Mouse (Mus musculus) lung, embryonic 16.5 days (tissue): ENCODE data around the gene Degs1. TPM values are rescaled to one million over a fixed set of nuclear protein-coding genes. Genes with fewer than 3 reads are reported as not detected.
A peak's percentile ranks its signal among the peaks of the same experiment; 100 is the strongest.

ENCODE experiments used
- ATAC-seq: fragments of 200-750 bp; cut with Nextera tagmentation; 2 replicates; pipeline ENCODE4 v1.8.0; 2017; ENCODE audit warnings: low read depth, mild to moderate bottlenecking, moderate library complexity
- H3K27ac ChIP-seq: fragments of 300-500 bp; sonication (generic); 2 replicates; pipeline ENCODE4 v1.5.1; 2014; ENCODE audit warnings: mild to moderate bottlenecking, control low read depth, low read length
- H3K27me3 ChIP-seq: fragments of 300-500 bp; sonication (generic); 2 replicates; pipeline ENCODE4 v1.6.1; 2014; ENCODE audit warnings: low read depth, low read length, mixed read lengths; ENCODE audit not compliant: control insufficient read depth, insufficient read depth
- H3K36me3 ChIP-seq: fragments of 300-500 bp; sonication (generic); 2 replicates; pipeline ENCODE4 v1.6.1; 2014; ENCODE audit warnings: low read length; ENCODE audit not compliant: control insufficient read depth, insufficient read depth
- H3K4me1 ChIP-seq: fragments of 300-500 bp; sonication (generic); replicated peaks from 2 replicates; pipeline ENCODE4 v1.6.1; 2014; ENCODE audit warnings: low read length, mixed read lengths; ENCODE audit not compliant: control insufficient read depth, insufficient read depth
- H3K4me2 ChIP-seq: fragments of 300-500 bp; sonication (generic); 2 replicates; pipeline ENCODE4 v1.6.1; 2014; ENCODE audit warnings: low read depth, low read length, control low read depth
- H3K4me3 ChIP-seq: fragments of 300-500 bp; sonication (generic); 2 replicates; pipeline ENCODE4 v1.5.1; 2014; ENCODE audit warnings: mild to moderate bottlenecking, low read length, control low read depth
- H3K9ac ChIP-seq: fragments of 300-500 bp; sonication (generic); 2 replicates; pipeline ENCODE4 v1.6.1; 2014; ENCODE audit warnings: low read length, control low read depth
- H3K9me3 ChIP-seq: fragments of 300-500 bp; sonication (generic); 2 replicates; pipeline ENCODE4 v1.6.1; 2016; ENCODE audit warnings: low read length; ENCODE audit not compliant: control insufficient read depth
- WGBS: fragments of 180-500 bp; shearing (Covaris S2); extraction: QIAGEN DNeasy Blood & Tissue Kit; methylation state at CpG from one replicate; pipeline ENCODE4 v1.1.7; 2014; 5-methylcytosine and 5-hydroxymethylcytosine counted together
- polyA plus RNA-seq: library from polyadenylated mRNA; unstranded; fragments of >200 nt; fragmentation: Nextera tagmentation; extraction: Ambion mirVana; gene quantifications from 2 replicates; pipeline ENCODE4 v1.2.1, GENCODE M21; 2015

Degs1 gene
- 137 and 140 TPM in 2 replicates for polyA plus RNA-seq

- no peaks in the 10 kb centered on the region for H3K9me3 ChIP-seq
- peak within 1 kb of the TSS; percentile 76 for H3K4me3 ChIP-seq
- H3K4me2 ChIP-seq = peak within 1 kb of the TSS; percentile 87
- under 1% methylated on average over 91 of the region's 94 CpGs for WGBS
- ATAC-seq = peak; percentile 96
- H3K4me1 ChIP-seq = peaks cover 20% of the 10 kb centered on the region
- H3K36me3 ChIP-seq = peaks cover 12% of the 10 kb centered on the region
- H3K9ac ChIP-seq = peak within 1 kb of the TSS; percentile 88
- H3K27ac ChIP-seq = peak within 1 kb of the TSS; percentile 89
- H3K27me3 ChIP-seq = no peaks in the 10 kb centered on the region
Measured at GRCm38 (mm10) chr1:182282091-182283075, at the start of gene Degs1. Gene Degs1 (minus strand): TSS chr1:182282804.

- Histone ChIP-seq H3K27ac (no peak overlapping the region), H3K4me1 (no peaks in the 10 kb centered on the region), H3K9ac (no peak overlapping the region), H3K4me3 (no peak overlapping the region), H3K4me2 (no peak overlapping the region), H3K9me3 (no peaks in the 10 kb centered on the region), H3K27me3 (no peaks in the 10 kb centered on the region), H3K36me3 (peaks cover 46% of the 10 kb centered on the region)
- no peak for ATAC-seq
- WGBS = 100% methylated on average over 1 of the region's 1 CpGs
Measured at GRCm38 (mm10) chr1:182325919-182326318, 43.3 kb upstream of the Degs1 start.

- Histone ChIP-seq H3K36me3 (peaks cover 47% of the 10 kb centered on the region), H3K4me3 (no peak overlapping the region), H3K4me1 (no peaks in the 10 kb centered on the region), H3K27me3 (no peaks in the 10 kb centered on the region), H3K4me2 (no peak overlapping the region), H3K27ac (no peak overlapping the region), H3K9ac (no peak overlapping the region), H3K9me3 (no peaks in the 10 kb centered on the region)
- no peak for ATAC-seq
- 95% methylated on average over 7 of the region's 7 CpGs for WGBS
Measured at GRCm38 (mm10) chr1:182324552-182324951, 41.9 kb upstream of the Degs1 start.

GRCm38 (mm10) chr1:182323139-182323538 is 40.5 kb upstream of the Degs1 start:
- 96% methylated on average over 3 of the region's 3 CpGs for WGBS
- Histone ChIP-seq H3K27ac (no peak overlapping the region), H3K4me3 (no peak overlapping the region), H3K27me3 (no peaks in the 10 kb centered on the region), H3K36me3 (peaks cover 47% of the 10 kb centered on the region), H3K9me3 (no peaks in the 10 kb centered on the region), H3K4me1 (no peaks in the 10 kb centered on the region), H3K4me2 (no peak overlapping the region), H3K9ac (no peak overlapping the region)
- no peak for ATAC-seq

- Histone ChIP-seq H3K4me3 (no peak overlapping the region), H3K9me3 (peaks cover 2% of the 10 kb centered on the region; the same call in 1 of the 2 replicates), H3K36me3 (peaks cover 43% of the 10 kb centered on the region), H3K27ac (no peak overlapping the region), H3K4me1 (no peaks in the 10 kb centered on the region), H3K27me3 (no peaks in the 10 kb centered on the region), H3K4me2 (no peak overlapping the region), H3K9ac (no peak overlapping the region)
- ATAC-seq = no peak
- 92% methylated on average over 5 of the region's 5 CpGs for WGBS
Measured at GRCm38 (mm10) chr1:182314201-182314600, 31.6 kb upstream of the Degs1 start.

- Histone ChIP-seq H3K27ac (no peak overlapping the region), H3K9me3 (peaks cover 2% of the 10 kb centered on the region; the same call in 1 of the 2 replicates), H3K4me1 (no peaks in the 10 kb centered on the region), H3K36me3 (peaks cover 40% of the 10 kb centered on the region), H3K9ac (no peak overlapping the region), H3K4me2 (no peak overlapping the region), H3K27me3 (no peaks in the 10 kb centered on the region), H3K4me3 (no peak overlapping the region)
- WGBS = 85% methylated on average over 8 of the region's 8 CpGs
- ATAC-seq = no peak
Measured at GRCm38 (mm10) chr1:182313181-182313580, 30.6 kb upstream of the Degs1 start.

GRCm38 (mm10) chr1:182311376-182311775 is 28.8 kb upstream of the Degs1 start:
- ATAC-seq = no peak
- Histone ChIP-seq H3K27me3 (no peaks in the 10 kb centered on the region), H3K4me3 (no peak overlapping the region), H3K4me1 (no peaks in the 10 kb centered on the region), H3K9me3 (peaks cover 2% of the 10 kb centered on the region; the same call in 1 of the 2 replicates), H3K9ac (no peak overlapping the region), H3K36me3 (peaks cover 28% of the 10 kb centered on the region), H3K4me2 (no peak overlapping the region), H3K27ac (no peak overlapping the region)
- WGBS = 97% methylated on average over 5 of the region's 5 CpGs

GRCm38 (mm10) chr1:182310316-182310715 is 27.7 kb upstream of the Degs1 start:
- no peak overlapping the region for H3K27ac ChIP-seq
- H3K27me3 ChIP-seq = no peaks in the 10 kb centered on the region
- H3K9me3 ChIP-seq = peaks cover 2% of the 10 kb centered on the region; the same call in 1 of the 2 replicates
- ATAC-seq = no peak
- no peak overlapping the region for H3K9ac ChIP-seq
- no peaks in the 10 kb centered on the region for H3K4me1 ChIP-seq
- no peak overlapping the region for H3K4me3 ChIP-seq
- H3K36me3 ChIP-seq = peaks cover 19% of the 10 kb centered on the region
- H3K4me2 ChIP-seq = no peak overlapping the region
- 92% methylated on average over 2 of the region's 2 CpGs for WGBS

- 57% methylated on average over 5 of the region's 5 CpGs for WGBS
- Histone ChIP-seq H3K4me3 (no peak overlapping the region), H3K4me1 (no peaks in the 10 kb centered on the region), H3K36me3 (peaks cover 10% of the 10 kb centered on the region), H3K9ac (no peak overlapping the region), H3K9me3 (peaks cover 2% of the 10 kb centered on the region; the same call in 1 of the 2 replicates), H3K27me3 (no peaks in the 10 kb centered on the region), H3K4me2 (no peak overlapping the region), H3K27ac (no peak overlapping the region)
- no peak for ATAC-seq
Measured at GRCm38 (mm10) chr1:182309403-182309802, 26.8 kb upstream of the Degs1 start.
